Mouse (Mus musculus) kidney, adult 2 months (tissue): ENCODE results near the gene Utp14b. TPM values are rescaled to one million over a fixed set of nuclear protein-coding genes. Genes with fewer than 3 reads are reported as not detected.

Experiments
- DNase-seq: peaks from one replicate; pipeline ENCODE4 v3.0.0; 2021
- H3K27ac ChIP-seq: fragments of 200-500 bp; 2 replicates; pipeline ENCODE4 v1.5.1; 2012; ENCODE audit warnings: low read depth, low read length, control low read depth, inconsistent platforms; ENCODE audit not compliant: insufficient read depth
- H3K27me3 ChIP-seq: fragments of 200-500 bp; replicated peaks from 2 replicates; pipeline ENCODE4 v1.6.1; 2012; ENCODE audit warnings: mild to moderate bottlenecking, moderate library complexity, low read length, inconsistent platforms; ENCODE audit not compliant: control insufficient read depth, insufficient read depth
- H3K36me3 ChIP-seq: fragments of 200-500 bp; 2 replicates; pipeline ENCODE4 v1.6.1; 2012; ENCODE audit warnings: mild to moderate bottlenecking, moderate library complexity, low read length, inconsistent platforms; ENCODE audit not compliant: control insufficient read depth, insufficient read depth
- H3K4me1 ChIP-seq: fragments of 200-500 bp; 2 replicates; pipeline ENCODE4 v1.6.1; 2011; ENCODE audit warnings: low read length; ENCODE audit not compliant: control insufficient read depth, insufficient read depth
- H3K4me3 ChIP-seq: fragments of 200-500 bp; 2 replicates; pipeline ENCODE4 v1.5.1; 2011; ENCODE audit warnings: mild to moderate bottlenecking, low read depth, low read length, control low read depth; ENCODE audit not compliant: insufficient read depth
- CTCF ChIP-seq: fragments of 200-500 bp; conservative IDR thresholded peaks from 2 replicates; pipeline ENCODE4 v1.5.1; 2011; ENCODE audit warnings: low read depth, mild to moderate bottlenecking, control low read depth, low read length, moderate library complexity, mixed read lengths; ENCODE audit not compliant: insufficient read depth, insufficient read length
- POLR2A ChIP-seq: fragments of 200-500 bp; IDR thresholded peaks from one replicate; pipeline ENCODE4 v1.6.1; 2011; ENCODE audit warnings: low read depth, low read length, control low read depth
- WGBS: fragments of 180-500 bp; shearing (Covaris S2); methylation state at CpG from one replicate; pipeline ENCODE4 v1.1.7; 2018; 5-methylcytosine and 5-hydroxymethylcytosine counted together
- polyA plus RNA-seq: library from polyadenylated mRNA; depleted of rRNA; stranded (reverse); fragments of >200 nt; gene quantifications from 2 replicates; pipeline ENCODE4 v1.2.3, GENCODE M21; 2012

The Utp14b gene
- polyA plus RNA-seq, 1 experiment: 0.69 TPM

DNA sequence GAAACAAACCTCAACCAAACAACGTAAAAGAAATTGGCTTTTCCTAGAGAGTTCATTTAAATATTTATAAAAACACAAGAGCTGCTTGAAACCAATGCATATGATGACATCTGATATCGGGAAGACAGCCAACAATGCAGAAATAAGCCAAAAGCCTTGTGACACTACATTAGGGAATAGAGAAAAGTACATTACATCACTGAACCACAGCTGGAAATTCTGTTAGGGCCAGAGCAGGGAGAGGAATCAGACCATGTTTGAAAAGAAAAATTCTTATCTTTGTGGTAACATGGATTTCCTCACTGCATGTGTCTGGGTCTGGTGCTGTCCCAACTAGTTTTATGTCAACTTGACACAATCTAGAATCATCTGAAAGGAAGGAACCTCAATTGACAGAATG, 15.6 kb upstream of the Utp14b start:
- DNase-seq: no peak
- H3K27me3 ChIP-seq: no peaks in the 10 kb centered on the region
- no peak overlapping the region for H3K27ac ChIP-seq
- no peaks in the 10 kb centered on the region for H3K4me1 ChIP-seq
- WGBS: 87% methylated on average over 2 of the region's 2 CpGs
- H3K4me3 ChIP-seq: no peak overlapping the region
- H3K36me3 ChIP-seq: no peaks in the 10 kb centered on the region
- TF ChIP-seq POLR2A: no peak
- no peak for TF ChIP-seq CTCF

GRCm38 (mm10) chr1:78647317-78647885, 10.4 kb upstream of the Utp14b start:
- no peaks in the 10 kb centered on the region for H3K4me1 ChIP-seq
- DNase-seq: peak; percentile 3
- no peak overlapping the region for H3K4me3 ChIP-seq
- no peak for TF ChIP-seq POLR2A
- H3K27me3 ChIP-seq: no peaks in the 10 kb centered on the region
- WGBS: 54% methylated on average over 8 of the region's 8 CpGs
- H3K27ac ChIP-seq: no peak overlapping the region
- H3K36me3 ChIP-seq: no peaks in the 10 kb centered on the region

GRCm38 (mm10) chr1:78649269-78650061, 8.4 kb upstream of the Utp14b start:
- no peak for DNase-seq
- Histone ChIP-seq H3K4me1 (no peaks in the 10 kb centered on the region), H3K27me3 (no peaks in the 10 kb centered on the region), H3K4me3 (no peak overlapping the region), H3K27ac (no peak overlapping the region), H3K36me3 (no peaks in the 10 kb centered on the region)
- TF ChIP-seq CTCF (no peak), POLR2A (no peak)
- WGBS: 45% methylated on average over 6 of the region's 6 CpGs

DNA sequence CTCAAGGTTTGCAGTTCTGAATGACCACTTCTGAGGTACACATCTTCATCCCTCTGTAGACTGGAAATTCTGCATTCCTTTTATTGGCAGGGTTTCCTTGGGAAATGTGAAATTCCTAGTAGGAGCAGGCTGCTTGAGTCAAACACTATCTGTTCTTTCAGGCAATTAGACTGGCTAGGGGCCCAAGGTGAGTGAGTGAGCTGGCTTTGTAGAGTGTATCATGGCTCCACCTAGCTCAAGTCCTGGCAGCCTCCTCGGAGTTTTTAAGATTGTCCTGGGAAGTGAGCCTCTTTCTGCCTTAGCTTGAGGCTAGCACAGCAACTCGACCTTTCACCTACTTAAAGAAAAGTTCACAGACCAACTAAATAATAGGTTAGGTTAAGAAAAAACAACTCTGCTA, 1.4 kb upstream of the Utp14b start:
- no peak for TF ChIP-seq POLR2A
- TF ChIP-seq CTCF: no peak
- Histone ChIP-seq H3K4me1 (peaks cover 16% of the 10 kb centered on the region), H3K36me3 (no peaks in the 10 kb centered on the region), H3K27me3 (no peaks in the 10 kb centered on the region), H3K27ac (0 out of 2 replicates have a peak overlapping the region, but pooled peaks have one; percentile 12), H3K4me3 (no peak overlapping the region)
- 22% methylated on average over 2 of the region's 2 CpGs for WGBS
- peak; percentile 79 for DNase-seq

GRCm38 (mm10) chr1:78657021-78657629, 713 bp upstream of the Utp14b start:
- DNase-seq: no peak
- Histone ChIP-seq H3K27ac (0 out of 2 replicates have a peak overlapping the region, but pooled peaks have one; percentile 56), H3K36me3 (no peaks in the 10 kb centered on the region), H3K27me3 (no peaks in the 10 kb centered on the region), H3K4me3 (peak overlapping the region; percentile 58), H3K4me1 (peaks cover 17% of the 10 kb centered on the region)
- 29% methylated on average over 22 of the region's 22 CpGs for WGBS
- no peak for TF ChIP-seq CTCF
- no peak for TF ChIP-seq POLR2A

GRCm38 (mm10) chr1:78658441-78659269, 817 bp downstream of the Utp14b start:
- no peak for TF ChIP-seq CTCF
- TF ChIP-seq POLR2A: no peak
- 7% methylated on average over 20 of the region's 20 CpGs for WGBS
- peak overlapping the region; percentile 5; the same call in 1 of the 2 replicates for H3K27ac ChIP-seq
- DNase-seq: peak; percentile 29
- H3K36me3 ChIP-seq: no peaks in the 10 kb centered on the region
- H3K4me3 ChIP-seq: peak overlapping the region; percentile 93
- H3K27me3 ChIP-seq: no peaks in the 10 kb centered on the region
- H3K4me1 ChIP-seq: peaks cover 17% of the 10 kb centered on the region
